Mouse (Mus musculus) bone marrow, adult 2 months (tissue): ENCODE data around the gene Tec. TPM values are rescaled to one million over a fixed set of nuclear protein-coding genes. Genes with fewer than 3 reads are reported as not detected.
A peak's percentile ranks its signal among the peaks of the same experiment; 100 is the strongest.

Experiments used
- H3K27ac ChIP-seq: fragments of 200-500 bp; 2 replicates; pipeline ENCODE4 v1.5.1; 2012; ENCODE audit warnings: low read depth, mild to moderate bottlenecking, control low read depth, inconsistent platforms, low read length; ENCODE audit not compliant: control insufficient read depth, poor library complexity, insufficient read depth
- H3K4me1 ChIP-seq: fragments of 200-500 bp; 2 replicates; pipeline ENCODE4 v1.6.1; 2011; ENCODE audit warnings: low read length; ENCODE audit not compliant: control insufficient read depth, insufficient read depth
- H3K4me3 ChIP-seq: fragments of 200-500 bp; replicated peaks from 2 replicates; pipeline ENCODE3; 2011; ENCODE audit warnings: mild to moderate bottlenecking, low read depth, low read length, control low read depth; ENCODE audit not compliant: control insufficient read depth
- CTCF ChIP-seq: fragments of 200-500 bp; IDR thresholded peaks from 2 replicates; pipeline ENCODE4 v1.5.1; 2011; ENCODE audit warnings: low read length, control low read depth; ENCODE audit not compliant: control insufficient read depth, insufficient read depth
- POLR2A ChIP-seq: fragments of 200-500 bp; IDR thresholded peaks from 2 replicates; pipeline ENCODE4 v1.6.1; 2011; ENCODE audit warnings: low read depth, mild to moderate bottlenecking, control low read depth, low read length, borderline replicate concordance; ENCODE audit not compliant: control insufficient read depth
- WGBS: fragments of 180-500 bp; shearing (Covaris S2); methylation state at CpG from one replicate; pipeline ENCODE4 v1.1.7; 2018; 5-methylcytosine and 5-hydroxymethylcytosine counted together
- polyA plus RNA-seq: library from polyadenylated mRNA; stranded (reverse); fragments of >200 nt; gene quantifications from 2 replicates; pipeline ENCODE4 v1.2.4, GENCODE M21; 2011; ENCODE audit warnings: low replicate concordance; ENCODE audit not compliant: missing spikeins, insufficient read depth, insufficient read length

Gene Tec
- polyA plus RNA-seq, 1 experiment = 39.4 TPM

DNA sequence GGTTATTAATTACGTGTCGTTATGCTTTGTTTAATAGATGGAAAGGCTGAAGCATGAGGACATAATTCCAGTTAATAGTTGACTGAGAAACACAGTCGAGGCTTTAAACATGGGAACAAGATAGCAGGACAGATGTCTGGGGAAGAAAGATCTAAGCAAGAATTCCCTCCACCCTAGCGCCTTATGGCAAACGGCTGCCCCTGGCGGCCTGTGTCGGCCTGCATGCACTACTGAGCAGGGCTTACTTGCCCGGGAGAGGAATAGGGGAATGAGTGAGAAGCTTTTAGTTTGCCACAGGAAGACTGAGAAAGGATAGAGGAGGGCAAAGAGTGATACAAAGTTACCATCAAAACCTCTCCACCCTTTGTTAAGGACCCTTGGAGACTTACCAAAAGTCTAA is 7.4 kb downstream of the Tec start:
- TF ChIP-seq POLR2A (no peak), CTCF (no peak)
- H3K4me1 ChIP-seq = peaks cover 6% of the 10 kb centered on the region
- no peak overlapping the region for H3K27ac ChIP-seq
- WGBS = 77% methylated on average over 8 of the region's 8 CpGs
- H3K4me3 ChIP-seq = no peak overlapping the region

DNA sequence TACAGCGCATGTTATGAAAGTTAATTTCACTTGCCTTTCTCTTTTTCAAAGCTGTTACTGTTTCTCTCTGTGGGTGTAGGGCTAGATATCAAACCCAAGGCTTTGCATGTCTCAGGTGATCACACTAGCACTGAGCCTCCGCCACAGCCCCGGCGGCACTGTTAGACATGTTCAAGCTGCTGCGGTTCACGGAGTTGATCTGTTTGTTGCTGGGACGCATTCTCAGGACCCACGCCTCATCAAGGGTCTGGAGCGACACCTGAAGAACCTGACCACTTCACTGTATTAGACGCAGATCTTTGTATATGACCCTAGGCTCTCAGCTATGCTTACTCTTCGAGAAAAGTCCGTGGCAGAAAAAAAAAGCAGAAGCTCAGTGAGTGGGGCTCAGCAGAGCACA is 10.0 kb downstream of the Tec start:
- Histone ChIP-seq H3K4me1 (peaks cover 6% of the 10 kb centered on the region; the same call in 1 of the 2 replicates), H3K27ac (no peak overlapping the region), H3K4me3 (no peak overlapping the region)
- TF ChIP-seq POLR2A = no peak
- no peak for TF ChIP-seq CTCF
- WGBS = 73% methylated on average over 12 of the region's 12 CpGs

DNA sequence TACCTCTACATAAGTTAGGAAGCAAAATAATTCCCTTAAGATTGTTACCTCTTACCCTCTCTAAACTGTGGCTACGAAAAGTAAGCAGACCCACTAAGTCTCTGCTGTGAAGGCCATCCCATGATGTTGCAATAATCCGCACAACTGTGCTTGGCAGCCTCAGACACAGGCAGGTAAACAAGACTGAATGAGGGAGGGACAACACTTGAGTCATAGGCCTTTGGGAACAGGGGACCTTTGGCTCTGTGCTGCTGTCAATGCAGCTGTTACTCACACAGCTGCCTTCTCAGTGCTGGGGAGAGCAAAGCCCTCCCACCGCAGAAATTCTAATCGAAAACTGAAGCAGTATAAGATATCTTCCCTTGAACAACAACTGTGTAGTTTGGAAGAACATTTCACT is 10.5 kb downstream of the Tec start:
- WGBS = 49% methylated on average over 4 of the region's 4 CpGs
- TF ChIP-seq CTCF (no peak), POLR2A (no peak)
- no peak overlapping the region for H3K27ac ChIP-seq
- H3K4me1 ChIP-seq = peaks cover 6% of the 10 kb centered on the region; the same call in 1 of the 2 replicates
- no peak overlapping the region for H3K4me3 ChIP-seq

DNA sequence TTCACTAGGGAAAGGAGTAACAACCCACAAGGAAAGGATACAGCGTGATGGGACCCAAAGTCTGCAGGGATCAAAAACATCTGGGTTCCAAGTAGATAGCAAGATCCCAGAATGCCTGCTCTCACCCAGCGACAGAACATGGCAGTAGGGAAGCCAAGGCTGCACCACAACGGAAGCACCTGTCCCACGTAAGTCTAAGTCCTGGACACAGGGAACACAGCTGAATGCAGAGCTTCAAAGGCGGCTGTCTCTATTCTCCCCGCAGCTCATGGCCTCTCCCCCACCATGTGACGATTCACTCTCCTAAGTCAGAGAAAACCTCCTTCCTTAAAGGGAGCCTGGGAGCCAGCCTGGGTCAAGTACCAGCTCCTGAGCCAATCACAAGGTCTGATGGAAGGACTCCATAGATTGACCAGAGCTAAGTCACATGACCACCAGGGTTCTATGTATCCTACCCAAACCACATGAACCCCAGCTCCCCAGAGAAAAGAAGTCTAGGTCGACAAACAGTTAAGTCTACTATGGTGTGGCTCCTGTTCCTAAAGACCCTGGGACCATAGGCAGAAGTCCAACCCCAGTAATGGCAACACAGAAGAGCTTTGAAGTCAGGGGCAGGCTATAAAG is 11.9 kb downstream of the Tec start:
- Histone ChIP-seq H3K27ac (no peak overlapping the region), H3K4me1 (peaks cover 10% of the 10 kb centered on the region), H3K4me3 (no peak overlapping the region)
- no peak for TF ChIP-seq POLR2A
- TF ChIP-seq CTCF = no peak
- WGBS = 80% methylated on average over 8 of the region's 8 CpGs

DNA sequence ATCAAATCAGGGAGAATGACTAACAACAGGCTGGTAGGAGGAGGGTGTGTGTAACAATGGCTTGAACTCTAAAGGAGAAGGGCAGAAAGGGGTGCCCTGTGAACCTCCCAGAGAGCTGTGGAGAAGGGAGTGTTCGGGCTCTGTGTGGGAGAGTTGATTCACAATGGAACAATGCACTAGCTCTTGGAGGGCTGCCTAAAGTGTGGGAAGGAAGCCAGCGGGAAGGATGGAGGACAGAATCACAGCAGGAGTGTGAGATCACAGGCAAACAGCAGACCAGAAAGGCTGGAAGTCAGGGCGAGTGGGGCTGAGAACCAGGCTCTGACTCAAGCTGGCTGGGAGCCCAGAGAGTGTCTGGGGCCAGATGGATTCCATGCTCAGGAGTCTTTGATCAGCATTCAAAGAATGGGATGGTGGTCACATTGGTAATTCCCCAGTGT is 12.6 kb downstream of the Tec start:
- TF ChIP-seq CTCF = no peak
- TF ChIP-seq POLR2A = no peak
- Histone ChIP-seq H3K27ac (no peak overlapping the region), H3K4me3 (no peak overlapping the region), H3K4me1 (peaks cover 12% of the 10 kb centered on the region)
- WGBS = 73% methylated on average over 3 of the region's 3 CpGs

DNA sequence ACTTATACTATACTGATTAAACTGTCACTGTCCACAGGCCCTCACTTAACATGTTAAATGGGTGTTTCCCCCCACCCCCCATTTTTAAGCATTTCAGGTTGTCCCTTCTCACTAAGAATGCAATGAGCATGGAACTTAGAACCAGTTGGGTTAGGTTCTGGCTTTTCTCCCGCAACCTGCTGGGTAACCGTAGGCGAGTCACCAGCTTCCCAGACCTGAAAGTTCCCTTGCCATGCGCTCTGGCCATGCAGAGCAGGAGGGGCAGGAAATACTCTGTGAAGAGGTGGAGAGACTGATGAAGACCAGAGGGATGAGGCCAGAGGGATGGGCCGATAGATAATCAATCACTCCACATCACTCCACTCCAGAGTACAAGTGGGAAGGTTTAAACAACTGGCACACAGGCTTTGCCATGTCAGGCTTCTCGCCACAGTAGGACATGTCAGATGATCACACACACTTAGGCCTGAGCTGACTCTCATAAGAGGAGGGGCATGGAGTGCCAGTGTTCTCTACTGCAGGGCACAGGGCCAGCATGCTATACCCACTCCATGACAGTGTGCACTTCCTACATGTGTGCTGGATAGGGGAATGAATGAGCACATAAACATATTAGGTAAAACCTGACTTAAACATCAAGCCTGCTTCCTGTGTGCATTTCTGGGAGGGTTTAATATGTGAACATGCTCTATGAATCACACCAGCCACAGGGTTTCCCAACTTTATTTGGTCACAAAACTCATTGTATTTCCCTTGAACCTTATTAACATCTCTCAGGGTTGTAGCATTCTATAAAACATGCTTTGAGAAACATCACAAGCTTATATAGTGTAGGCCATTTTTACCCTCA is 13.9 kb downstream of the Tec start:
- H3K4me1 ChIP-seq = peaks cover 15% of the 10 kb centered on the region
- H3K27ac ChIP-seq = no peak overlapping the region
- no peak overlapping the region for H3K4me3 ChIP-seq
- WGBS = 73% methylated on average over 6 of the region's 6 CpGs
- TF ChIP-seq CTCF (no peak), POLR2A (no peak)

DNA sequence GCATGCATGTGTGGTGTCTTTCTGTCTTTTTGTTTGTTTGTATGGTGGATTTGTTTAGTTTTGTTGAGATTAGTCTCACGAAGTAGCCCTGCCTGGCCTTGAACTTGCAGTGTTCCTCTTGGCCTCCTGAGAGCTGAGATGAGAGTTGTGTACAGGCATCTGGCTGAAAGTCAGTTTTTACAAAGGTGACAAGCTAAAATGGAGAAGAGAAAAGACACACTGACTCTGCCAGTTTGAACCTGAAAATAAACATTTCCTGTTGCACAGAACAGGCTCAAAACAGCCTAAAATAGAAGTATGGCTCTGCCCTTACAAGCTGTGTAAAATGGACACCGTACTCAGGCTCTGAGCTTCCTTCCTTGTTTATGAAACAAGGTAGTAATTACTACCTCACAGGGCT is 14.9 kb downstream of the Tec start:
- no peak overlapping the region; the same call in 1 of the 2 replicates for H3K27ac ChIP-seq
- no peak for TF ChIP-seq POLR2A
- no peak for TF ChIP-seq CTCF
- H3K4me1 ChIP-seq = peaks cover 17% of the 10 kb centered on the region
- WGBS = 19% methylated on average over 2 of the region's 2 CpGs
- no peak overlapping the region for H3K4me3 ChIP-seq

DNA sequence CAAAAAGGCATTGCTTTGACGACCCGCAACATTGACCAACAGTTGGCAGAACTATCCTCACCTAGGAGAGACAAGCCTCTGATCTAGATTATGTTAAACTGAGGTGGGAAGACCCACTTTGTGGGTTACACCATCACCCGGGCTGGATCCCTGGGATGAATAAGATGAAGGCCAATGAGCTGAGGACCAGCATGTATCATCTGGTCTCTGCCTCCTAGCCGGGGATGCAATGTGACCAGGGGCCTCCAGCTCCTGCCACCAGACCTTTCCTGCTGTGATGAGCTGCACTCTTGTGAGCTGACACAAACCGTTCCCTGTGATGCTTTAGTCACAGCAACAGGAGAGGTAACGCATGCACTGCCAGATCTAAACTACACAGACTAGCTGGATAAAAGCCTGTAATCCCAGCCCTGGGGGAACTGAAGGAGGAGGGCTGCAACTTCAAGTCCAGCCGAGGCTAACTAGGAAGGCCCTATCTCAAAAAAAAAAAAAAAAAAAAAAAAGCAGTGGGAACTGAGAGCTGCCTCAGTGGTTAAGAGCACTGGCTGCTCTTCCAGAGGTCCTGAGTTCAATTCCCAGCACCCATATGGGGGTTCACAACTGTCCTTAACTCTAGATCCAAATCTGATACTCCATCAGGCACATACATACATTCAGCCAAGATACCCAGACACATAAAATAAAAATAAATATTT is 15.8 kb downstream of the Tec start:
- no peak overlapping the region for H3K4me3 ChIP-seq
- H3K27ac ChIP-seq = peak overlapping the region; percentile 71
- WGBS = 35% methylated on average over 7 of the region's 7 CpGs
- H3K4me1 ChIP-seq = peaks cover 17% of the 10 kb centered on the region
- TF ChIP-seq CTCF (no peak), POLR2A (no peak)
